Mouse (Mus musculus): ENCODE measurements at regions not wholly inside any gene's neighbourhood (a gene's known extent, or its start where the extent isn't known, plus 50 kb on each side); places are given as distances from the start of the nearest gene placed in this dataset.

DNA sequence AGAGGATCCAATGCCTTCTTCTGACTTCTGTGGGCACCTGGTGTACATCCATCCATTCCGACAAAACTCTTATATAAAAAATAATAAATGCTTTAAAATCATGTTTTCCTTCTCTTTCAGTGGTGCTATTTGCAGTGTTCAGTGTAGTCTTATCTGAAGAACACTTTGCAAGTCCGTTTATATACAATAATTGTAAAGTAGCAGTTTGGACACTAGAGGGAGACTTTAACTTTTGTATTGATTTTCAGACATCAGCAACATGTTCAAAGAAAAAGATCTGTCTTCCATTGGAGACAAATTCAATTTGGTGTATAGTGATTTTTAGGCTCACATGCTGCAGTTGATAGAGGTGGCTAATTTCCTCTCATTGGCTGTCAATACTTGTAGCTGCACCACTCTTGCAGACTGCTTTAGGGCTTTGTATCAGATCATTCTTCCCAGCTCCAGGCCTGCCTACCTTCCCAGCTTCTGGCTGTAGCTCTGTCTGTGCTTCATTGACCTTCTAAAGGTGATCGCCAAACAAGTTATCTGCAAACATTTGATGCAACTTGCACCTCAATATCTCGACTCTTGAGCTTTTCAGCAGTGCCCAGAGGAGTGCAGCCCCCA, 74.8 kb upstream of the Sult1c1 start:
- no peak for DNase-seq (ENCODE audit: low spot score)

DNA sequence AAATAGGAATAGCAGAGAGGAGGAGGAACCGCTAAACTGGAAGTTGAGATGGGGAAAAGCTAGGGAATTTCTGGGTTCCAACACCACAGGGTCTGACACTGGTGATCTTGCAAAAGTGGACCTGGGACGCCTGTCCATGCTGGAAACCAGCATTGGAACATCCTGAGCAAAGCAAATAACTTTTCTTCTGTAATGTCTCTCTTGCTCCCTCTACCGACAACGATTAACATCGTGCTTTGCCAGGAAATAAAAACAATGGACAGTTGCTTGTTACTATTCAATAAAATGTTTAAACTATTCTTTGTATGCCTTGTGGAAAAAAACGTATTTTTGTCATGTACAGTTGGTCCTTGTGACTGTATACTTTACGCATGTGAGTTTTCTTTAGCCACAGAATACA, 70.8 kb upstream of the Sult1c1 start:
- DNase-seq (ENCODE audit: low spot score) = peak; percentile 9

Measured in ovary, postnatal 14 days (tissue).